Mouse (Mus musculus) stomach, embryonic 16.5 days (tissue): ENCODE measurements around the gene Lysmd3. TPM values are rescaled to one million over a fixed set of nuclear protein-coding genes. Genes with fewer than 3 reads are reported as not detected.

Experiments
- ATAC-seq: fragments of 200-750 bp; cut with Nextera tagmentation; 2 replicates; pipeline ENCODE4 v1.8.0; 2017; ENCODE audit warnings: moderate number of reproducible peaks, moderate TSS enrichment; ENCODE audit not compliant: insufficient read depth, low FRiP score
- H3K27ac ChIP-seq: fragments of 300-500 bp; sonication (generic); 2 replicates; pipeline ENCODE4 v1.5.1; 2014; ENCODE audit warnings: low read length
- H3K27me3 ChIP-seq: fragments of 300-500 bp; sonication (generic); 2 replicates; pipeline ENCODE4 v1.6.1; 2014; ENCODE audit warnings: low read length, control low read depth, mixed read lengths; ENCODE audit not compliant: control insufficient read depth, insufficient read depth
- H3K36me3 ChIP-seq: fragments of 300-500 bp; sonication (generic); 2 replicates; pipeline ENCODE4 v1.6.1; 2014; ENCODE audit warnings: low read length; ENCODE audit not compliant: control insufficient read depth, insufficient read depth
- H3K4me1 ChIP-seq: fragments of 300-500 bp; sonication (generic); 2 replicates; pipeline ENCODE4 v1.6.1; 2014; ENCODE audit warnings: low read length, control low read depth, mixed read lengths; ENCODE audit not compliant: control insufficient read depth, insufficient read depth
- H3K4me2 ChIP-seq: fragments of 300-500 bp; sonication (generic); 2 replicates; pipeline ENCODE4 v1.6.1; 2014; ENCODE audit warnings: low read depth, low read length, mixed read lengths
- H3K4me3 ChIP-seq: fragments of 300-500 bp; sonication (generic); replicated peaks from 2 replicates; pipeline ENCODE4 v1.5.1; 2014; ENCODE audit warnings: mild to moderate bottlenecking, low read length
- H3K9ac ChIP-seq: fragments of 300-500 bp; sonication (generic); 2 replicates; pipeline ENCODE4 v1.6.1; 2014; ENCODE audit warnings: low read length
- H3K9me3 ChIP-seq: fragments of 300-500 bp; sonication (generic); replicated peaks from 2 replicates; pipeline ENCODE4 v1.6.1; 2016; ENCODE audit warnings: low read length, control low read depth; ENCODE audit not compliant: control insufficient read depth
- WGBS: fragments of 180-500 bp; shearing (Covaris S2); extraction: QIAGEN DNeasy Blood & Tissue Kit; methylation state at CpG from one replicate; pipeline ENCODE4 v1.1.7; 2014; 5-methylcytosine and 5-hydroxymethylcytosine counted together
- polyA plus RNA-seq: library from polyadenylated mRNA; unstranded; fragments of >200 nt; fragmentation: Nextera tagmentation; extraction: Ambion mirVana; gene quantifications from 2 replicates; pipeline ENCODE4 v1.2.1, GENCODE M21; 2015

Gene Lysmd3
- polyA plus RNA-seq, 1 experiment from 2014 or later, result 27.8 TPM

DNA sequence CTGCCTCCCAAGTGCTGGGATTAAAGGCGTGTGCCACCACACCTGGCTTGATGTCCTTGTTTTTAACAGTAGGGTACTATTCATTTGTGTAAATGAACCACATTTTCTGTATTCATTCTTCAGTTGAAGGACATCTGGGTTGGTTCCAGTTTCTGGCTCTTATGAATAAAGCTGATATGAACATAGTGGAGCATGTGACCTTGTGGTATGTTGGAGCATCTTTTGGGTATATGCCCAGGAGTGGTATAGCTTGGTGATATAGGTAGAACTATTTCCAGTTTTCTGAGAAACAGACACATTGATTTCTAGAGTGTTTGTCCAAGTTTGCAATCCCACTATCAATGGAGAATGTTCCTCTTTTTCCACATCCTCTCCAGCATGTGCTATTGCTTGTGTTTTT is 56.4 kb downstream of the Lysmd3 start:
- H3K4me2 ChIP-seq, result no peak overlapping the region
- H3K4me3 ChIP-seq, result no peak overlapping the region
- no peaks in the 10 kb centered on the region for H3K27me3 ChIP-seq
- H3K27ac ChIP-seq, result no peak overlapping the region
- ATAC-seq, result no peak
- 100% methylated on average over 1 of the region's 1 CpGs for WGBS
- no peaks in the 10 kb centered on the region for H3K9me3 ChIP-seq
- no peaks in the 10 kb centered on the region for H3K36me3 ChIP-seq
- 0 out of 2 replicates have a peak, but pooled peaks cover 10% of the 10 kb centered on the region for H3K4me1 ChIP-seq
- no peak overlapping the region for H3K9ac ChIP-seq

Other genes with a start within 250 kb of the Lysmd3 start
- gene Adgrv1, start 24.5 kb upstream of the Lysmd3 start, polyA plus RNA-seq, result 1.1 and 1.3 TPM in 2 replicates
- 20.8 and 25.5 TPM in 2 replicates for gene Polr3g, start 53.4 kb downstream of the Lysmd3 start, polyA plus RNA-seq
- 7.5 and 9.9 TPM in 2 replicates for gene Mblac2, start 53.7 kb downstream of the Lysmd3 start, polyA plus RNA-seq
- 178 and 189 TPM in 2 replicates for gene Cetn3, start 125.4 kb downstream of the Lysmd3 start, polyA plus RNA-seq